Mouse (Mus musculus): ENCODE measurements around the gene Unc80. TPM values are rescaled to one million over a fixed set of nuclear protein-coding genes. Genes with fewer than 3 reads are reported as not detected.

Gene Unc80
- total RNA-seq, 2 experiments from 2014 or later: not detected

DNA sequence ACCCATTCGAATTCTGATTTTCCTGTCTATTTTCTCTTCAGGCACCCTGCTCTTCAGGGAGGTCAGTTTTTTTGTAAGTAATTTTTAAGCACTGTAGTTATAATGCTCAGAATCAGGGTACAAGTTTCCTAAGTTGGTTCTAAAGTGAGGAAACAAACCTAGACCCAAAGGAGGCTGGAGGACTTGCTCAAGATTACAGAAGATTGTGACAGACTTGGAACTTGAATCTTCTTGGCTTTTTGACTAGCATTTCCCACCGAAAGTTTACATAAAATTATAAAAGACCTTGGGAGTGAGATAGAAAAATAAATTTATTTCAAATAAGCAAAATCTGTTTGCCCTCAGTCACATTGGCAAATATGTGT, 233.4 kb downstream of the Unc80 start:
- 0 out of 2 replicates have a peak, but pooled peaks have one; percentile 14 for ATAC-seq (ENCODE audit: poor library complexity, severe bottlenecking)

DNA sequence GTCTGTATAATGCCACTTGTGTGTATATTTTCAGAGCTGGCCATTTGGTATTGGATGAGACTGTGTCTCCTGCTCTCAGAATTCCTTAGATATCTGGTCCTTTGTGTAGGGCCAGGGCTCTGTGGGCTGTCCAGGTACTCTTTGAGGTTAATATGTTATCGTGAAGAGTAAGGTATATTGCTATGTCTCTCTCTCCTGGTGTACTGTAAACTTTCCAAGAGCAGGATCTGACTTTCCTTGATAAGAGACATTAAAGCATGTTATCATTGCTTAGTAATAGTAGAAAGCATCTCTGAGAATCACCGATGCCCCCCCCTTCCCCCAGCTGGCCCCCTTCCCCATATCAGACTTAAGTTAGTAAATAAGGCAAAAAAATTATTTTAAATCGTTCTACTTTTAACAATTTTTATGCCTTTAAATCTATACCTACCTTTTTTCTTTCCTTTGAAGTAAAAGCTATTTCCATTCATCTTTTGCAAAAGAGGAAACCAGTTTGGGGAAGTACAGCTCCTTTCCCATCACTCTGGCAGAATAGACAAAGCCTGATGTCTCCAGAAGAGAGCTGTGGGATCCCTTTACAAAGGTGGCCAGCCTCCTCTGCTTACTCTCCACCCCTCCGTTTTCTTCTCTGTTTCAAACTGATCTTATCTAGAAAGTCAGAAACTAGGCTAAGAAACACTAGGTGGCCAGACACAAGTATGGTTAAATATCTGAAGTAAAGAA, 234.6 kb downstream of the Unc80 start:
- no peak for ATAC-seq (ENCODE audit: poor library complexity, severe bottlenecking)

DNA sequence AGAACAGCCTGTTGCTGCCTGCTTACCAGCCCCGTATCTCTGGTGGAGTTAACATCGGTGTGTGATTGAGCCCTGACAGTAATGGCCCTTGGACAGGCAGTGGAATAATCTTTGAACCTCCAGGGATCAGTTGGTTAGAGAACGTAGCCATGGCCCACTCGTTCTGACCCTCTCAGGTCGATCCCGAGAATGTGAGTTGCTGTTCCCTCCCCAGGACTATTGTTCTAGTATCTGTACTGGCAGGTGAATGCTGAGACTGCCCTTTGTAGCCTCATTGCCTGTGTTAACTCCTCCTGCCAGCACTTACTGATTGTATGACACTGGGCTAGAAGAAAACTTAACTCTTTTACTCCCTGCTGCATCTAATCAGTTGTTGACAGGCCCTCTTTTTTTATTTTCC, 236.4 kb downstream of the Unc80 start:
- no peak for ATAC-seq (ENCODE audit: poor library complexity, severe bottlenecking)

- peak; percentile 87 for ATAC-seq (ENCODE audit: poor library complexity, severe bottlenecking)
Observed at GRCm38 (mm10) chr1:66712859-66713258, 244.7 kb downstream of the Unc80 start.

DNA sequence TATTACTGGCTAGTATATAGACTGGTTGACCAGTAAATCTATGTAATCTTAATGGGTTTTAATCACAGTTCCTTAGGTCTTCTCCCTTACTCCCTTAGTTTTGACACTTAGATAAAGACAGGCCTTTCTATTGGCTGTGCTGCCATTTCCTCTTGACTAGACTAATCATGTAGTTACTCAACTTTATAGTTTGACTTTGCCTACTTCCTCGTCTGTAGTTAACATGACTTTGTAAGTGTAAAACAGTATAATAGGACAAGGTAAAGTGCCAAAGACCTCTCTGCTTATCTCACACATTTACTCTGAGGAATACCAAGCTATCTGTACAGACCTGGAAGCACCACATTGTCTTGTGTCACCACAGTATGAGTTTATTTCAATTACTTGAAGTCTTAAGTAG, 262.4 kb downstream of the Unc80 start:
- peak; percentile 30; the same call in 1 of the 2 replicates for ATAC-seq (ENCODE audit: poor library complexity, severe bottlenecking)

Other genes starting within 250 kb of the Unc80 start
- gene Rpe, start 232.5 kb downstream of the Unc80 start, total RNA-seq (2015): 52.5 and 61.6 TPM in 2 replicates
- 55.9 and 58.9 TPM in 2 replicates for gene Rpe, start 232.5 kb downstream of the Unc80 start, total RNA-seq (2017)

All from megakaryocyte, adult 5-6 weeks (primary cell).